Mouse (Mus musculus) cerebellum, adult 2 months (tissue): Measurements from ENCODE around the gene Dnajc1.

Experiments used
- CTCF ChIP-seq: fragments of 200-500 bp; IDR thresholded peaks from 2 replicates; pipeline ENCODE4 v1.5.1; 2011; ENCODE audit warnings: low read depth, mild to moderate bottlenecking, control low read depth, low read length, moderate library complexity, borderline replicate concordance; ENCODE audit not compliant: insufficient read depth
- POLR2A ChIP-seq: fragments of 200-500 bp; IDR thresholded peaks from 2 replicates; pipeline ENCODE4 v1.6.1; 2011; ENCODE audit warnings: low read length, control low read depth, borderline replicate concordance; ENCODE audit not compliant: insufficient read depth

GRCm38 (mm10) chr2:18205118-18205517 is 187.5 kb downstream of the Dnajc1 start:
- TF ChIP-seq CTCF (peak; percentile 41; the same call in 1 of the 2 replicates), POLR2A (no peak)
